Mouse (Mus musculus) kidney, adult 11 months (tissue): ENCODE measurements at regions not wholly inside any gene's neighbourhood (a gene's known extent, or its start where the extent isn't known, plus 50 kb on each side); places are given as distances from the start of the nearest gene placed in this dataset.

Experiments
- DNase-seq: peaks from one replicate; pipeline ENCODE4 v3.0.0; 2022

DNA sequence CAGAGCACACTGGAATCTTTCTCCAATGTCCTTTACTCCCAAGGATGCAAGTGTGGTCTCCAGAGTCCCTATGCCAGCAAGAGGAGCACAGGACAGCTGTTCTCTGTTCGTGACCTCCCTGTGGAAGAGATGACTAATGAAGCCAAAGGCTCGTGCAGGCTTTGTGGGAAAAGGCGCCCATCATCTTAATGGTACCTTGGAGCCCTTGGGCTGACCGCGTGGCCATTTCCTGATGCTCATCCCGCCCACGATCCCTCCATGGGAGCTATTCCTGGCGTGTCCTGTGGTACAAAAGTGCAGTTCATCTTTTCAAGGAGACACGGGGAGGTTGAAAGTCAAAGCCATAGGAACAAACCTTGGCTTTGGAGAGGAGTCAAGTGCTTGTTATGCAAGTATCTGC lies 55.2 kb upstream of the Gli2 start:
- DNase-seq: no peak

DNA sequence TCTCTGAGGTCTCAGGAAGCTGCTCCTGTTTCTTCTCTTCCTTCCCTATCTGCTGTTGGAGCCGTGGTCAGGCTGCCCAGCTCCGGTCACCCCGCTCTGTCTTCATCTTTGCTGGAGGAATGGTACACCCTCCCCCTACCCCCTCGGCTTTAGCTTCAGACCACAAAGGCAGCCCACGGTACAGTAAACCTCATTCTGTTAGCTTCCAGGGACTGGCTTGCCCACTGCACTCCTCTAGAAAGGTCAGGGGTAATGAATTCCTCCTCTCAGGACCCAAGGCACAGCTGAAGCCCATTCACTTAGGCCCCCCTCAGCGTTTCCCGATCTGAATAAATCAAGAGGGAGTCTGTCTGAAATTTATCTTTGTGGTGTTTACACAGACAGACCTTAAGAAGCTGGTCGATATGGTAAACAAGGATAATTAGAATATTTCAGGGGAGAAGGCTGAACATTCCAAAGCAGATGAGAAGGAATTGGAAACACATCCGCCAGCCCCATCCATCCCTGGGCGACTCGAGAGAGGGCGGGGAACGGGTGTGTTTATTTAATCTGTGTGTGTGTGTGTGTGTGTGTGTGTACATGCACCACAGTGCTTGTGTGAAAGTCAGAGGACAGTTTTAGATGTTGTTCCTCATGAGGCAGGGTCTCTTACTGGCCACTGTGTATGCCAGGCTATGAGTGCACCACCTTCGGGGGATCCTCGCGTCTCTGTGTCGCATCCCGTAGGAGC lies 53.0 kb upstream of the Gli2 start:
- DNase-seq: no peak
